Mouse (Mus musculus) adrenal gland, adult 18-20 months (tissue): ENCODE results near the gene 1700029I15Rik. TPM values are rescaled to one million over a fixed set of nuclear protein-coding genes. Genes with fewer than 3 reads are reported as not detected.

Experiments used
- DNase-seq, 2 experiments: peaks; one replicate each; pipeline ENCODE4 v3.0.0; 2021 to 2022; ENCODE audit warnings: low spot score in 2 of 2
- microRNA-seq, 2 experiments: library from miRNA; unstranded; fragments of <30 nt; microRNA quantifications; one replicate each; pipeline ENCODE4 v1.2.0; 2021; ENCODE audit warnings: borderline number of aligned reads in 2 of 2
- total RNA-seq, 2 experiments: library from RNA; stranded (reverse); gene quantifications; 1 replicate in 1 of 2; 2 replicates in 1 of 2; pipeline ENCODE4 v1.2.3; 2021

1700029I15Rik gene
- total RNA-seq, 2 experiments from 2014 or later, result 6.6 to 15.3 TPM

DNA sequence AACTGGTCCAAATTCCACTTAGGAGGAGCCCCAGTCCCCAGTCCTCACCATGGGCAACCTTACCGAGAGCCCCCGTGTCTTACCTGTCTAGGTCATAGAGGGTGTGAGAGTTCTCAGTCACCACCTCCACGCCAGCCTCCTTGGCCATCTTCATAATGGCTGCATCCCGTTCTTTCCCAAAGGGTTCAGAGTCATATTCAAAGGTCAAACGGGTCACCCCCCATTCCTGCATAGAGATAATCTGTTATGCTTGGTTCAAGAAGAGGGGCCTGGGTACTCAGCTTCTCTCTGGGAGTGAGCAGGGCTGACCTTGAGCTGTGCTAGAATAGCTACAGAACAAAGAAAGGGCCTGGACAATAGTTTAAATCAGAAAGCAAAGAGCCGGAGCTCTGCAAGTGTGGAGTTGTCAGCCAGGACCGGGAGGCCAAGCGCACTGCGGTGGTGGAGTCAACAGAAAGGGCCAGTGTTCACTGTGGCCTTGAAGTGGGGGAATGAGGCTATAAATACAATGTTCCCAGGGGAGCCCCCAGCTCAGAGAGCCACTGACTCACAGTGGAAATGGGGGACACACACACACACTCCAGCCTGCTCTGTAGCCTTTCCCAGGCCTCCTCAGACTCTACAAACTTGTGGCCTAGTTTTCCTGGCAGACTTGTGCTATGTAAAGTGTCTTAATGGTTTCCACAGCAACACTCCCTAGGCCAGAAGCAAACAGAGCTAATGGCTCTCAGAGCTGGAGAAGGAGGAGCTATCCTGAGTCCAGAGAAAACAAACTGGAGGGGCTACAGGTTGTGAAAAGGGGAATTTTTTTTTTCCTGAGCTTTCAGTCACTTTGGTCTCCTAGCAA is 42.3 kb downstream of the 1700029I15Rik start:
- peak in 1 of 2 experiments; percentile 37 for DNase-seq

DNA sequence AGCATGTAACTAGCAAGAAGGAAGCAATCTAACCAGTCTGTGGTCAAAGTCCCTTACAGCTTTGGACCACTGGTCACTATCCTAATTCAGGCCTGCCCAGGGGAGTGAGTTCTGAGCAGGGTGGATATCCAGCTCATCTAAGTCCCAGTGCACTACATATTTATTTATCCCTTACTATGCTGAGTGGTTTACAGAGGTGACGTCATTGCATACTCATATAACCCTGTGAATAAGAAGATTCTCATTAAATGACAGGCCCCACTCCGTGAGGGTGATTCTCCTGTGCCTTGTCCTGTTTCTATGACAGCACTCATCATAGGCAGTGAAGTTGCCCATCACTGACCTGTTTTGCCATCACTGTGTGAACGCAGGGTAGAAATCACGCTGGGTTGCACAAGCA is 43.0 kb downstream of the 1700029I15Rik start:
- DNase-seq, result no peak

DNA sequence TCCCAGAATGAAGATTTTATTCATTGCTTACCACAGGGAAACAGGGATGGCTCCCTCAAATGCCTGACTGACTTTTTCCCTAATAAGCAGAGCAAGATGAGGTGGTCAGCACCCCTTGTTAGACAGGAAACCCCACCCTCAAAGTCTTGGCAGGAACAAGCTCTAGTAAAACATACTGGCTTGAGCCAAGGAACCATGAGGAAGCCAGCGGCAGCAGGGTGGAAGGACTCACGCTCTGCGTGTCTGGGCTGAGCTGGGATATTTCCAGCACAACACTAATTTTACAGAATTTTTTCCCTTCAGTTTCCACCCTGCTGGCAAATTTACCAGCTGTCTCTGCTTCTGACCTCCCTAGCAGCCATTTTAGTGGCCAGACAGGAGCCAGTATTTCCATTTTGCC is 44.1 kb downstream of the 1700029I15Rik start:
- no peak for DNase-seq

DNA sequence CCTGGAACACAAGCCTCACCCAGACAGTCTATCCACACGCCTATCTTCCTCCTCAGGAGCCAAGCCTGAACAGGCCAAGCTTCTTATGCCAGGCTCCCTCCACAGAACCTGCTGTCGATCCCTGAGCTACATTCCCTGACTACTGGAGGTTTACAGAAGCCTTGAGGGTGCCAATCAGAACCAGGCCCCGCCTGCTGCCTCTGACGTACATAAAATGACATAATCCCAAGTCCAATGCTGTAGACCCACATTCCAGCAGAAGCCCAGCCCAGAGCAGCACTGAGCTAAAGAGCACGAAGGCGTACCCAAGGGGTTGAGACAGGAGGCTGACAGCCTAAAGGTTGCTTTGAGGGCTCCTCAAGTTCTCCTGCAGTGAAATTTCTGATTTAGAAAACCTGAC is 45.5 kb downstream of the 1700029I15Rik start:
- DNase-seq, result peak; percentile 59 to 65

DNA sequence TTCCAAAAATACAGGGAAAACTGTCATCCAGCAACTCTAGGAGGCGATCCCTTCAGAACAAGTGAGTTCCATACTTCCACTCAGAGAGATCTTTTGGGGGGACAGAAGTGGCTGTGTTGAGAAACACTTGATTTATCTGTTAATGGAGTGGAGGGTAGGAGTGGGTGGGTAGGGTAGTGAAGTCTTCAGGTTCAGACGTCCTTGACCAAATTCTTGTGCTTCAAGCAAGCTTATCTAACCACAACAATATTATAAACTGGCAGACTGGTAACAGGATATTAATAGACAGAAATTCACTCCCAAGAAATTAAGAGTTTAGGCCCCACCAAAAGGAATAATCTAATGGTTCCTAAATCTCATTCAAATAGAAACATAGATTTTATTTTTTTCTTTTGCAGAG is 47.8 kb downstream of the 1700029I15Rik start:
- DNase-seq, result no peak

DNA sequence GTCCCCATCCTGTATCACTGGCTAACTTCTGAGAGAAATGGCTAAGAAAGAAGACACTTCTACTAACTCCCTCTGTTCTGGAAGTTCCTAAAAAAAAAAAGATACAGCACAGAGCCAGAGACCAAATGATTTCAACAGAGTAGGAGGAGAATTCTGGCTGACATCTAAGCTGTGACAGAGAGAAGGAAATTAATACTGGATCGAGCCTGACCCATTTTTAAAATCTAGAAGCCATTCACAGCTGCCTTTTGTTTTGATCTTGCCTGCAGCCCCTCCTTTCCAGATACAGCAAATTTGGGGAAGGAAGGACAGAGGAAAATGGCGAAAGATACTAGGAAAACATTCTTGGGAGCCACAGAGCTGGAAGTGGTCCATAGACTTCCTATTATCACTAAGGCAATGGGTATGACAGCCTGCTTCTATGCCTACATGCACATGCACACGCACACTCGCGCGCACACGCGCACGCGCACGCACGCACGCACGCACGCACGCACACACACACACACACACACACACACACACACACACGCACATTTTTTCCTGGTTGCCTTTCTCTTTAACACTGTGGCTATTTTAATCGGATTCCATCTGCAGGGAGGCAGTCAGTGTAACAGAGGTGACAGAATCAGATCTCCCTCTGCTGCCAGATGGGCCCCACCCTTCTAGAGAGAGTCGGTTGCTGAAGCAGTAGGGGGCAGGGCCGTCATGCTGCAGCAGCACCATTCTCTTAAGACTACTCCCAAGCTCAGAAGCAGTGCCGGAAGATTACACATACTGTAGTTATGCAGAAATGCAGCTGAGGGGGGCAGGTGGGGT is 48.6 kb downstream of the 1700029I15Rik start:
- DNase-seq, result no peak

DNA sequence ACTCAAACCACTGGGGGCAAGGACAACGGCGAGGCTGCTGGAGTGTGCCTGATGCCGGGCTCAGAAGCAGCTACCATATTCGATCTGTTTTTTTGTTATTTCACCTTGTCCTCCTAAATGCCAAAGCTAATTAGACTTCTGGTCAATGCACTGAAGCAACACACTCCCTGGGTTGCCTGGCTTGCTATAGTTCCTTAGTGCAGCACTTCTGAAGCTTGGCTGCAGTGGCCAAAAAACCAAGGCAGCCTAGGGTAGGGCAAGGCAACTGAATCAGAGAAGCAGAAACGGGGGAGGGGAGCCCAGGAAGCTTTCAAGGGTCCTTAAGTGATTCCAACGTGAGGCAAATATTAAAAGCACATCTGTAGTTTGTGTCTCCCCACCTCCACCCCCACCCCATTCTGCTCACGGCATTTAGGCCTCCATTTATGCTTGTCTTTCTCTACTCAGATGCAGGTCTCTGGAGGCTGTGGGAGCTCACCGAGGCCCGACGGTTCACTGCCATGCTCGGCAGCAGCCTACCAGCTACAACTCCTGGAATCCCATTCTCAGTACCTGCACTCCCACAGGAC is 49.4 kb downstream of the 1700029I15Rik start:
- no peak for DNase-seq

- peak; percentile 44 to 57 for DNase-seq
Measured at GRCm38 (mm10) chr2:92432299-92433295, 50.3 kb downstream of the 1700029I15Rik start.

GRCm38 (mm10) chr2:92433578-92434374 is 51.4 kb downstream of the 1700029I15Rik start, which contains the start of gene Cry2:
Cry2 (minus strand) TSS chr2:92434043.
- DNase-seq, result peak; percentile 96

GRCm38 (mm10) chr2:92434375-92434745 is 52.0 kb downstream of the 1700029I15Rik start:
- no peak for DNase-seq

GRCm38 (mm10) chr2:92435023-92435422 is 52.7 kb downstream of the 1700029I15Rik start:
- no peak for DNase-seq

Small RNA genes within 50 kb of the gene (microRNA-seq; reads per million reads assigned to microRNA genes)
- gene Mir7000, result 0 to 0.47 reads per million in 2 experiments

Other genes starting within 250 kb of the 1700029I15Rik start
- gene Pex16, start 7.9 kb upstream of the 1700029I15Rik start, total RNA-seq, result 100 to 1,000 TPM in 1 of 2 experiments, 10 to 100 TPM in 1; 90.6 to 183 TPM
- 1 to 10 TPM in 1 of 2 experiments, not detected in 1; 2.7 TPM for gene Large2, start 7.7 kb upstream of the 1700029I15Rik start, total RNA-seq
- 10 to 100 TPM; 29.6 to 32.3 TPM for gene Mapk8ip1, start 18.7 kb downstream of the 1700029I15Rik start, total RNA-seq
- 10 to 100 TPM; 20.6 to 46.2 TPM for gene Cry2, start 51.5 kb downstream of the 1700029I15Rik start, total RNA-seq
- gene Slc35c1, start 78.0 kb downstream of the 1700029I15Rik start, total RNA-seq, result 10 to 100 TPM; 12.1 to 21.7 TPM
- 10 to 100 TPM; 13.2 to 20.4 TPM for gene Chst1, start 217.2 kb downstream of the 1700029I15Rik start, total RNA-seq